Mouse (Mus musculus) 416B (cell line): ENCODE measurements around the gene Cox14.
"Not testable (repeated sequence)": the region's sequence is repeated elsewhere in the genome, so short reads cannot be mapped to it uniquely, and the experiment has no call there.

Source experiments
- DNase-seq: peaks from one replicate; pipeline ENCODE4 v3.0.0; 2011; ENCODE audit warnings: low read depth

Gene Cox14

DNA sequence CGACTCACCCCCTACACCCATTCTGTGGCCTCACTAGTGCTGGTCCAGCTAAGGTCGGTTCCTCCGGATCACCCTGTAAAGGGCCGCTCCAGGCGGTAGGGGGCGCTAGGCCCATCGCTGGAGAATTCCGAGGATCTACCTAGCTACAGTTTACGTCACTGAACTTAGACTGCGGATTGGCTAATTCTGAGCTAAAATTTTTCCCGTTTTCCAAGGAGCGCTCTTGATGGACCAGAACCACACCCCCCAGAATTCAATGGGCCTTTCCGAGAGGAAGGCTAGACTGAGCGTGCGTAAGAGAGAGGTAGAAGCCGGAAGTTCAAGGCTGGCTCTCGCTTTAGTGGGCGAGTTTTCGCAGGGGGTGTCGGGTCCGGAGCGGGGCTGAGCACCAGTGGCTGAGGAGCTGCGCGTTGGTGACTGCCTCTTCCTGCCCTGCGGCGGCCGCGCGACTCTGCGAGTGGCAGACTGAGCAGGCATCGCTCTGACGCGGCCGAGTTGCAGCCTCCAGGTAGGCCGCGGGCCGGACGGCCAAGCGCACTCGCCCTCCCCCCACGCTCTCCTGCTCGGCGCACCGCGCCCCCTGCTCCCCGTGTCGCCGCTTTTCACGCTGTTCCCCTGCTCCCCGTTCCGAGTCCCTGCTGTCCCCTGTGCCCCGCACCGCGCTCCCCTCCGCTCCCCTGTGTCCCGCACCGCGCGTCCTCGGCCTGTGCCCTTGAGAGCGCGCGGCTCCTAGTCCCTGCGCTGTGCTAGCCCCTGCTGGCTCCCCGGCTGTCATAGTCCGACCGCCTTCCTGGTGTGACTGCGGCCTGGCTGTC, at the start of gene Cox14:
Gene Cox14 (plus strand): TSS at position 278 of the 815 bp plus-strand sequence.
- DNase-seq = peak; percentile 100

DNA sequence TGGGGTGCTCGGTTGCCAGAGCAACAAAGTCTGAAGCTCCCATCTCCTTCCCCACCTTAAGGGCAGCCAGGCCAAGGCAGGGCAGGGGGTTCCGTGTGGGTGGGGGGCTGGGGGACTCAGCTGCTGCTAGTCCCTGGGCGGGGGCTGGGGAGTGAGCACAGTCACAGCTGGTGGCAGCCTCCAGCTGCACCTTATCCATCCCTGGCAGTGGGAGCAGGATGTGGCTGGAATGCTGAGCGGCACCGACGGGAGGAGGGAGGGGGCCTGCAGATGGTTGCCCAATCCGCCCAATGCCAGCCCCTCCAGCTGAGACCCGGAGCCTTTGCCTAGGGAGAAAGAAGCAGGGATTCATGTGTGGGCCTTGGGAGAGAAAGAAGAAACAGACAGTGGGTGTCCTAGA, 48.3 kb upstream of the Cox14 start:
- no peak for DNase-seq

DNA sequence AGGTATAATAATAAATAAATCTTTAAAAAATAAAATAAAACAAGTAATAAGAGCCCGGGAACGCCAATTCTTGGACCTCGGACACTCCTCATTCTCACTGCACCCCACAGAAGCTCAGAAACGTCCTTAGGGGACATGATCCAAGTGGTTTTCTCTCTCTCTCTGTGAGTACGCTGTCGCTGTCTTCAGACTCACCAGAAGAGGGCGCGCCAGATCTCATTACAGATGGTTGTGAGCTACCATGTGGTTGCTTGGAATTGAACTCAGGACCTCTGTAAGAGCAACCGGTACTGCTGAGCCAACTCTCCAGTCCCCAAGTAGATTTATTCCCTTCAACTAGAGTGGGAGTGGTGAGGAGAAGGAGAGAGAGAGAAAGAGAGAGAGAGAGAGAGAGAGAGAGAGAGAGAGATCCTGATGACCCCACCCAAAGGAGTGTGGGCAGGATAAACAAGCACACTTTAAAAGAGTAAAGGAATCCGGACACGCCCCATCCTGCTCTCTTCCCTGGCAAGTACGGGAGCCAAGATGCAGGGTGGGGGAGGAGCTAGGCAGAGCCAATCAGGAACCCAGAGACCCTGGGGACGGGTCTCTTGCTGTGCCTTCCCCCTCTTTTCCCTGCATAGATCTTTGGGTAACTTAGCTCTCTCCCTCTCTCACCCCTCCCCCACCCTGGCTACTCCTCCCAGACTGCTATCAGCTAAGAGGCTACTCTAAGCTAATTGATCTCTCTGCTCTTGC, 47.2 kb upstream of the Cox14 start:
- DNase-seq = peak; percentile 67

DNA sequence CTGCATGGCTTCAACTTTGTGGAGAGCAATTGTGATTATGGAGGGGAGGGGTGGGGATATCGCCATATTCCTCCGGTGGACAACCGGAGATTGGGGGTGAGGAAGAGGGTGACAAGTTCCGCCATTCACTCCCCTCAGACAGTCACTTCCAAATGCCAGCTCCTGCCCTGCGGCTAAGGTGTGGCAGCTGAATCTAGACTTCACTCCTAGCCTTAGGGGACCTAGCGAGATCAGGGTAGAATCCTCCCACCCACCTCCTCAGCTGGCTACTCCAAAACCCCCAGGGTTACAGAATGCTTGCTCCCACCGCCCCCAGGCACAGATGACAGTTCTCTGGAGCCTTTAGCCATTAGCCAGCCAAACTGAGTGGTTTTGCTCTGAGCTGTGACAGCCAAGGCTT, 46.4 kb upstream of the Cox14 start:
- DNase-seq = no peak

DNA sequence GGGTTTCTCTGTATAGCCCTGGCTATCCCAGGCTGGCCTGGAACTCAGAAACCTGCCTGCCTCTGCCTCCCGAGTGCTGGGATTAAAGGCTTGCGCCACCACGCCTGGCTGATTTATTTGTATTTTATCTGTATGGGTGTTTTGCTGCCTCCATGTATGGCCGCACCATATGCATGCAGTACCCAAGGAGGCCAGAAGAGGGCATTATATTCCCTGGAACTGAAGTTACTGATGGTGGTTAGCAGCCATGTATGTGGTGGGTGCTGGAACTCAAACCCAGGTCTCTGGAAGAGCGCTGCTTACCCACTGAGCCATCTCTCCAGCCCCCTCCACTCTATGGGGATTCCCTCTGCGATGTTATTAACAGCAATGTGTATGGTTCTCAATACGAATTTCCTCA, 42.5 kb upstream of the Cox14 start:
- DNase-seq = peak; percentile 57

DNA sequence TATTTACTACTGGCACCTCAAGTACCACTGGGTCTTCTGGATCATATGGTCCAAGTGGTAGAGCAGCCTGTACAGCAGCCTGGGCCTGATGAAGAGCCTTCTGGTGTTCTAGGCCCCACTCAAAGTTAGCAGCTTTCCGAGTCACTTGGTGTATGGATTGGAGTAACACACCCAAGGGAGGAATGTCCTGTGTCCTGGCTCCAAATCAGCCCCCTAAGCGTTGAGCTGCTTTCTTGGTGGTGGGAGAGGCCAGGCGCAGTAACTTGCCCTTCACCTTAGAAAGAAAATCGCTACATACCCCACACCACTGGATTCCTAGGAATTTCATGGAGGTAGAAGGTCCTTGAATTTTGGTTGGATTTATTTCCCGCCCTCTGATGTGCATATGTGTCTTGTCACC, 41.3 kb upstream of the Cox14 start:
- DNase-seq = no peak

DNA sequence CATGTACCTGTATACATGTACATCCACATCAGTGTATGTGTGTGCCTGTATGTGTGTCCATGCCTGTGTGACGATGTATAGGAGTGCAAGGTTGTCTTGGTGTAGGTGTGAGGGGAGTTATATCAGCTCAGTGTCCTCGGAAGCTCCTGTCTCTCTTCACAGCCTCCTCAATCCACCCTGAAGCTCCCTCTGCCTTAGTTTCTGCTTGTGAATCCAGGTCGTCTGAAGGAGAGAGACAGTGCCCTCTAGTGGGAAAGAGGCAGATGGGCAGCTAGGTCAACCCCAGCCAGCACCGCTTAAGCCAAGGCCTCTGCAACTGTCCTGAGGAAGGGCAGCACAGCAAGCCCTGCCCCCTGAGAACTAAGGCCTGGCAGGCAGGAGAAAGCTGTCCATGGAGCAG, 36.7 kb upstream of the Cox14 start:
- peak; percentile 77 for DNase-seq

DNA sequence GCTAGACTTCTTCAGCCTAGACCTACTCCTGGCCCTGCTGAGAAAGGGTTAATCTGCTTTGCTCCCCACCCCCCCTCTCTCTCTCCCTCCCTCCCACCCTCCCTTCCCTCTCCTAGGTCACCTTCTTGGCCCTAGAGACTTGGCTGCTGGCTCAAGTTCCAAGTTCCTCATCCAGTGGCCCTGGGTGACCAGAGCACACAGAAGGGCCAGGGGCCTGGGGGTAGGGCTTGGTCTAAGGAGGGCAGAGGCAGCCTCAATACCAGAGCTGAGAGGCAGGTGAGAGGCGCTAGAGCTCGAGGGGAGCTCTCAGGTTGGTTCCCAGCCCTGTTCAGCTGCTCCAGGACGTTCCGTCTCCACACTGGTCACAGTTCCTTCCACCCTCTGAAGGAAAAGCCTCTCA, 34.5 kb upstream of the Cox14 start:
- no peak for DNase-seq

DNA sequence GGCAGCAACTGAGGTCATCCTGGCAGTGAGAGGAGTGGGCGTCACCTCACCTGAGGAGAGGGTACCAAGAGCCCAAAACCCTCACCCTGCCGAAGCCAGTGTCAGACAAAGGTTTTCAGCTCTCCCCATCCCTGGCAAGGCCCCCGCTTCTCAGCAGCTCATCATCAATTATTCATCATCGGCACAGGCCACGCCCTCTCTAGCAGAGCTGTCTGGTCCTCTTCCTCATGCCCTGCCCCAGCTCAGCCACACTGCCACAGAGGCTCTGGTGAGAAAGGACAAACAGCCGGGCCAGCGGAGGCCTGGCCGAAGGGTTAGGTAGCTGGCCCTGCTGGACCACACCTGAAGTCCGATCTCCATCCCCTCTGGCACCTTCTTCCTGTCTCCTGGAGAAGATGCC, 33.4 kb upstream of the Cox14 start:
- DNase-seq = no peak

DNA sequence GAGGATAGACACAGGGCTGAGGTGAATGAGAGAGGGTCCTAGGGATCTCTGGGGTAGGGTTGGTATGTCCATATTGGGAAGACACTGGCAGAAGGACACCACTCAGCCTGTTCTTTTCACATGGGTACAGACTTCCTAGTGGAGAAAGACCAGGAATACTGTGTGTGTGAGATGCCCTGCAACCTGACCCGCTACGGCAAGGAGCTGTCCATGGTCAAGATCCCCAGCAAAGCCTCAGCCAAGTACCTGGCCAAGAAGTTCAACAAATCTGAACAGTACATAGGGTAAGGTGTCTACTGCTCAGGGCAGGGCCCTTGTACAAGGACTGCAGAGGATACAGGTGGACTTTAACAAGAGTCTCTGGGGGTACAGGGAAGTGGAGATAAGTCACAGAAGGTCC, 28.1 kb upstream of the Cox14 start:
- DNase-seq = no peak

DNA sequence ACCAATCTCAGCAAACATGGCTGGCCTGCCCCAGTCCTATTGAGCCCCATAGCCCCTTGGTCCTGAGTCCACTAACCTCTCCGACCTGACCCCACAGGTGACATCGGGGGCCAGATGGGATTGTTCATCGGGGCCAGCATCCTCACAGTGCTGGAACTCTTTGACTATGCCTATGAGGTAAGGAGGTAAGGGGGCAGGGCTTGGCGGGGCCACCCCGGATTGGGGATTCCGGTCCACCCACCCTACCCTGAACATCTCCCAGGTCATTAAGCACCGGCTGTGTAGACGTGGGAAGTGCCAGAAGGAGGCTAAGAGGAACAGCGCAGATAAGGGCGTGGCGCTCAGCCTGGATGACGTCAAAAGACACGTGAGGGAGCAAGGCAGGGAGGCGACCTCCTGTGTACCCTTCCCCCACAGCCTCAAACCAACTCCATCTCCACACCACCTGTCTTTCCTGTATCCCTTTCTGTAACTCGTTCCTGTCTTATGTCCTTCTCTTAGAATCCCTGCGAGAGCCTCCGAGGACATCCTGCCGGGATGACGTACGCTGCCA, 26.8 kb upstream of the Cox14 start:
- no peak for DNase-seq

DNA sequence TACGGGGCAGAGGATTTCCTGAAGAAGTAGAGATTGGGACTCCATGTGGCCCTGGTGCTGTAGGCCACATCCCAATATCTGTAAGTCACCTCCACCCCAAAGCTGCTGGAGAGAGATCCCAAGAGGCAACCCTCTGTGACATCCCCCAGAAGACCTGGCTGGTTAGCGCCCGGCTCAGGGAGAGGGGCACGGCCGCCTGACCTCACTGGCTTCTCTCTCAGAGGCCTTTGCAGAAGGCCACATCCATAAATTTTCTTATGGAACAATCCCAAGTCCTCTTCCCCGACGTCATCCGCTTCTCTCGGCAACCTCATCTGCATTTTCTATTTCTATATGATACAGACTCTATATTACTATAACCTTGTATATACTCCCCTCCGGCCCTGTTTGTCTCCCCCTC, 25.7 kb upstream of the Cox14 start:
- no peak for DNase-seq

DNA sequence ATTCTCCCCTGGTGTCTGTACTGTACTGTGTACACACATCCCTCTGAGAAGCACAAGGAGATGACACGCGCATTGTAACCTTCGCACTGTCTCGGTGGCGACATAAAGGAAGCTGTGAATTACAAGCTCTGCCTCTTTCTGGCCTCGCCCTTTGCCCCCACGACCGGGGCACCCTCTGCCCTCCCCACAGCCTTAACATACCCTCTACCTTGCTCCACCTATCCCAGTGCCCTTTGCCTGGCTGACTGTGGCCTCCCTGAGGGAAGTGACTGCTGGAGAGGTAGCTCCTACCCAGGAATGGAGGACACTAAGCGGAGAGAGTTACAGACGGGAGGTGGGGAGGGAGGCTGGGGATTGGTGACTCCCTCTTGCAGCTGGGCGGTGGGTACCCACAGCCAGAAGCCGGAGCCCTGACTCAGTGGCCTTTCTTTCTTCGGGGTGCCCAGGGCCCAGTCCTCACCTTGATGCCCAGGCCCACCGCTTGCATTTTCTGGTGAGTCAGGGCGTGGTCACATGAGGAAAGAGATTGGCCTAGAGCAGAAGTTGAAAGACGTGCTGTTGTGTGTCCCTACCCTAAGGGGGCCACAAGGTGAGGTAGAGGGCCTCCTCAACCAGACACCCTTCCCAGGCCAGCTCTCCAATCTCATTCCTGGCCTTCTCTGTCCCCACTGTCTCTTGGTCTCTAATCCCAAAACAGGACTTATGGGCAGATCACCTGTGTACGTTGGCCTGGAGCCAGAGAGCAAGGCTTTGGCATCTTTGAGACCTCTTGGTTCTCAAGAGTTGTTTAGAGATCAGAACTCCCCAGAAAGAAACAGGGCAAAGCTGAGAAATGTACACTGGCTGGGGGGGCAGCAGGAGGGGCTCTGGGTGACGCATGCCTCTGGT, 25.0 kb upstream of the Cox14 start:
- DNase-seq = no peak

DNA sequence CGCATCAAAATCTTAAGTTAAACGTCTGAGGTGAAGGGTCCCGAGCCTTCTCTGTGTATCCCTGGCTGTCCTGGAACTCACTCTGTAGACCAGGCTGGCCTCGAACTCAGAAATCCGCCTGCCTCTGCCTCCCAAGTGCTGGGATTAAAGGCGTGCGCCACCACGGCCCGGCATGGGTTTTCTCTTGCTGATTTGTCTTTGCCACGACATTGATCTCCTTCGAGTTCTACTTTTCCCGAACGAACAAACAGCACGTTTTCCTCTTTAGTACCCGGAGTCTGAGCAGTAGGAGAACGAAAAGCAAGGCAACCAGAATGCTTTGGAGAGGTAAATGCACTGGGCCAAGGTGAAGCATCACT, 23.8 kb upstream of the Cox14 start:
- DNase-seq = not testable (repeated sequence)

DNA sequence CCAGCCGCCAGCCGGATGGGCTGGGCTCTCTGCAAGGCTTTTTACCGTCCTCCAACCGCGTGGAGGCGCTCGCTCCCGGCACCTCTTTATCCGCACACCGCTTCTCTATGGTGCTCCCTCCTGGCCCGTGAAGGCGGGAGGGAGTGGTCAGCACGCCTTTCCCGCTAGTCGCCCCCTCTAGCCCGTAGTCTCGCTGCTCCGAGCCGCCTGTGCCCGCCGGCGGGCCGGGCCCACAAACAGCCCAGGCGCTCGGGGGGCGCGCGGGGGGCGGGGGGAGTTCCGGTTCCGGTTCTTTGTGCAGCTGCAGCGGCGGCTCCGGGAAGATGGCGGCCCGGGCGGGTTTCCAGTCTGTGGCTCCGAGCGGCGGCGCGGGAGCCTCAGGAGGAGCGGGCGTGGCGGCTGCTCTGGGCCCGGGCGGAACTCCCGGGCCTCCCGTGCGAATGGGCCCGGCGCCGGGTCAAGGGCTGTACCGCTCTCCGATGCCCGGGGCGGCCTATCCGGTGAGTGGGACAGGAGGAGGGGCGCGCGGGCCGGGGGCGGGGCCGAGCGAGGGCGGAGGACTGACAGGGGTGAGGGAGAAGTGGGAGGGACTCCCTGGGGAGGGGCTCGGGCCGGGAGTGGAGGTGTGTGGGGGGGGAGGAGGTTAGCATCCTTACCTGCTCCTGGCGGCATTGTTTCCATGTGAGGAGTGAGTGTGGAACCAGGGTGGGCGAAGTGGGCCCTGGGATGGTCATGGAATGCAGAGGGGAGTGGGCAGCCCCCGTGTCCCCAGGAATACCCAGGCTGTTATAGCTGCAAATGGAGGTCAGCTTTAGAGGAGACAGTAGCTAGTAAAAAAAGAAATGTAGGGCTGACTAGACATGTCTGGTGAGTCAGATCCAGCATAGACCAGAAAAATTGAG, 23.2 kb upstream of the Cox14 start, which contains the start of gene Smarcd1:
Gene Smarcd1 (plus strand): TSS at position 131 of the 902 bp plus-strand sequence.
- DNase-seq = peak; percentile 94

DNA sequence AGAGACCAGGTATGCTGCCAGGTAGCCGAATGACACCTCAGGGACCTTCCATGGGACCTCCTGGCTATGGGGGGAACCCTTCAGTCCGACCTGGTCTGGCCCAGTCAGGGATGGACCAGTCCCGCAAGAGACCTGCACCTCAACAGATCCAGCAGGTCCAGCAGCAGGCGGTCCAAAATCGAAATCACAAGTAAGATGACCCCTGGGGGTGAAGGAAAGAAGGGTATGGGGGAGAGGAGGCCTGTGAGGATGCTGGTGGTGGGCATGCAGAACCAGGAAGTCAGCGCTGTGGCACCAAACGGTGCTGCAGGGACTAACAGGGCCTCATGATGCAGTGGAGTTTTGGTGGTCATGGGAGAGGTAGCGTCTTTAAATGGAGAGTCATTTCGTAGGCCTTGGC, 22.3 kb upstream of the Cox14 start:
- DNase-seq = no peak

DNA sequence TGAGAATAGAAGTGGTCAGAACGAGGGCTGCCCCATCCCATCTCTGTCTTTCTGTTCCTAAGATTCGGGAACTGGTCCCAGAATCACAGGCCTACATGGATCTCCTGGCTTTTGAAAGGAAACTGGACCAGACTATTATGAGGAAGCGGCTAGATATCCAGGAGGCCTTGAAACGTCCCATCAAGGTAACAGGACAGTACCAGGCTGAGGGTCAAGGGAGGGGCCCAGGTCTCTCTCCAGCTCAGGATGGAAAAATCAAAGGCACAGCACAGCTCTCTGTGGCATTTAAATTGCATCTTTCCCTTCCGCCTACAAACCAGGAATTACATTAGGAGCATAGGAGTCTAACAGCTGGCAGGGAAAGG, 21.8 kb upstream of the Cox14 start:
- no peak for DNase-seq

DNA sequence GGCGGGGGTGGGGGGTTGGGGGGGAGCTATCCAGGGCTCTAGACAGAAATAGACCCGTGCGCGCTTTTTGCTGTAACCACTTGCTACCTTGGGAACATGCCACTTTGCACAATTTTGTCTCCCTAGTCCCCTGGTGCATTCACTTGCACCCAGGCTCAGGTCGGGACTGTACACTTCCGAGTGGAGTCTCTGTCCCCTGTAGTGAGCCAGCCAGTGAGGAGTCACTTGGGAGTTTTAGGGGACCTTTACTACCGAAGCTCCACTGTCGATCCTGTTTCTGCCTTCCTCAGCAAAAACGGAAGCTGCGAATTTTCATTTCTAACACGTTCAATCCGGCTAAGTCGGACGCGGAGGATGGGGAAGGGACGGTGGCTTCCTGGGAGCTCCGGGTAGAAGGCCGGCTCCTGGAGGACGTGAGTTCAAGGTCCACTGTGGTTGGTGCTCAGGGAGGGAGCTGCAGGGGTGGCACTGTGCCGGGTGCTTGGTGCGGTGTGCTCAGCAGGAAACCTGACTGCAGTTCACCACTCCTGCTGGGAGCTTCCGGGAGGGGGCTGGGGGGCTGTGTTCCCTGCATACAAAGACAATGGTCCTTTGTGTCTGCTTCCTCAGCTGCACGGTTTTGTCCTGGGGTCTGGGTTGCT, 21.3 kb upstream of the Cox14 start:
- DNase-seq = no peak

DNA sequence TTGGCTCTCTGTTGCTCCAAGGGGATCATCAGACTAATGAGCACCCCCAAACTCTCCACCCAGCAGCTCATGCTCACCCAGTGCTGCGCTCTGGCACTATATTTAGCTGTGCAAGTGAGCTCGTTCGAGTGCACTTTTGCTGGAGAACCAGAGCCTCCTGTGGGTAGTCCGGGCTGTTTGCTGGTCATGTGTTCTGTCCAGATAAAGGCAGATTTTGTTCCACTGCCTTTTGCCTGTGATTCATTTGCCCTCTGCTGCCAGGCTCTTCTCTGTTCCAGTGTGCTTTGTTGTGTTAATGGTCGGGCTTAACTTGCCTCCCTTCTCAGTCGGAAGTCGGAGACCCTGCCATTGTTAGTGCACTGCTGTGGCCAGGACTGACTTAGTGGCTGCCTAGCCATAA, 20.5 kb upstream of the Cox14 start:
- DNase-seq = no peak

DNA sequence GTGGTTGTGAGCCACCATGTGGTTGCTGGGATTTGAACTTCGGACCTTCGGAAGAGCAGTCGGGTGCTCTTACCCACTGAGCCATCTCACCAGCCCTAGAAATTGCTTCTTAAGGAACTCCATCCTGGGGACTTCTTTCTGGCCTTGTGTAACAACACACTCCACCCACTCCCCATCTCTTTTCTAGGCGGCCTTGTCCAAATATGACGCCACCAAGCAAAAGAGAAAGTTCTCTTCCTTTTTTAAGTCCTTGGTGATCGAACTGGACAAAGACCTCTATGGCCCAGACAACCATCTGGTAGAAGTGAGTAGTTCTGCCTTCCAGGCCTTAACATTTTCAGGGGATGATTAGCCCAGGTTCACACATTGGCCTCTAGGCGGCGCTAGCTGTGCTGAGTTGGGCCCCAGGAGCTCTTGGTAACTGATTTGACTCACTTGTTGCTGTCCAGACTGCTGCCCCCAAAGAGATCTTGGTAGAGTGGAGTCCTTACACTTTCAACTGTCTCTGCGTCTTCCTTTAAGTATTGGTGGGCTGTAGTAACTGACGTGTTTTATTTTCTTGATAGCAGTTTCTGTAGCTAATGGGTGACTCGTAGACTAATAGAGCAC, 19.9 kb upstream of the Cox14 start, which contains the start of gene Gm17349:
Gene Gm17349 (minus strand): TSS at position 51 of the 609 bp plus-strand sequence.
- DNase-seq = peak; percentile 81
